Mouse (Mus musculus) kidney, adult 18-20 months (tissue): ENCODE measurements around the gene Eri2.
"Not testable (repeated sequence)": the region's sequence is repeated elsewhere in the genome, so short reads cannot be mapped to it uniquely, and the experiment has no call there.

Experiments used
- DNase-seq: peaks from one replicate; pipeline ENCODE4 v3.0.0; 2021

The Eri2 gene

DNA sequence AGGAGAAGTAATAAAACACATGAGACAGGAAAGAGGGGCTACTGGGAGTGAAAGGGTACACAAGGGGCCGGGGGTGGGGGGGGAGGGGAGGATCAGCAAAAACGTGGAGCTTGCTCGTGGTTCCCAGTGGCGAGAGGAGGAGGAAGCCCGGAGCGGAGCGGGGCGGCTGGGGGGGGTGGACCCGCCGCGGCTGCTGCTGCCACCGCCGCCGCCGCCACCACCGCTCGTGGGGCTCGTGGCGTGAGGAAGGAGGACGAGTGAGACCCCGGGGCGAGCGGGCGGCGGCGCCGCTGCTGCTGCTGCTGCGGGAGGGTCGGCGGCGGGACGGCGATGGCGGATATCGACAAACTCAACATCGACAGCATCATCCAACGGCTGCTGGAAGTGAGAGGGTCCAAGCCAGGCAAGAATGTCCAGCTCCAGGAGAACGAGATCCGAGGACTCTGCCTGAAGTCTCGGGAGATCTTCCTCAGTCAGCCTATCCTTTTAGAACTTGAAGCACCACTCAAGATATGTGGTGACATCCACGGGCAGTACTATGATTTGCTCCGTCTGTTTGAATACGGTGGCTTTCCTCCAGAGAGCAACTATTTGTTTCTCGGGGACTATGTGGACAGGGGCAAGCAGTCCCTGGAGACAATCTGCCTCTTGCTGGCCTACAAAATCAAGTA, 53.9 kb downstream of the Eri2 start:
- not testable (repeated sequence) for DNase-seq

DNA sequence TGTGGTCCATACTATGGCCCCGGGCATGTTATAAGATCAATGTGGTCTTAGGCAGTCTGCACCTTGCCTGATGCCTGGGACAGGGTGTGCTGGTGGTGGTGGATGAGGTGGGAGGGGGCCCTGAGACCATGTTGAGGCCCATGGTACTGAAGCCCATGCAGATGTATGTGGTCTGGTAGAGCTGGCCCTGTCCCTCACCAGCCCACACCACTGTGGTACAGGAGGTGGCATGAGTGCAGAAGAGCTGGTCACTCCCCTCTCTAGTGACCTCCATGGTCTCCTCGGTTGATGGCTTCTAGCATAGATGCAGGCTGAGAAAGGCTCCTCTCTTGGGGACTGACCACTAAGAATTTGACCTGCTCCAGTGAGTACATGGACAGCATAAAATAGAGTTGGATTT, 55.0 kb downstream of the Eri2 start:
- no peak for DNase-seq

DNA sequence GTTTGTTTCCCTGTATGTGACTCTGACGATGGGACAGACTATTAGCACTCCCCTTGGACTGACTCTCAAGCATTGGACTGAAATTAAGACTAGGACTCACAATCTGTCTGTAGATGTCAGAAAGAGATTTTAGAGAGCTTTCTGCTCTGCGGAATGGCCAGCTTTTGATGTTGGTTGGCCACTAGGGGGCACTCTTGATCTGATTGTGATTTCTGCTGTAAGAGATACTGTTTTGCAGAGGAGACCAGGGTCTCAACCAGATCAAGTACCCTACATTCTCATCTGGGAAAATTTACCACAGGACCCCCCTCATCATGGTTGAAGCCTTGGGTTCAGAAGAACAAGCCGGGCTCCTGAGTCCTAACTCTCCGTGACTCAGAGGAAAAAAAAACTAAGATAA, 62.6 kb downstream of the Eri2 start:
- not testable (repeated sequence) for DNase-seq

DNA sequence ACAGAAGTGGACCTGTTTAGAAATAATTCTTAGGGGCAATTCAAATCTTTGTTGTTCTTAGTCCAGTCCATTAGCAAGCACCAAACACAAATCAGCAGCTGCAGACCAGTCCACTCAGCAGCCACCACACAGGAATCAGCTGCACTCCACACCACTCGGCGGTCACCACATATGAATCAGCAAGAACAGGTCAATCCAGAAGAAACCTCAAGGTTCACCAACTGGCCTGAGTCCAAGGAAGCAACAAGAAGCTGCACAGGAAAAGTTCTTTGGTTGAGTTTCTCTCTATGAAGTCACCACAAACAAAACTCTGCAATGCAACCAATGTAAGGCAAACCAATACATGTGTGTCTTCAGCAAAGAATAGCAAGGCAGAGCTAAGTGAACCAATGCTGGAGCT, 66.2 kb downstream of the Eri2 start:
- no peak for DNase-seq

DNA sequence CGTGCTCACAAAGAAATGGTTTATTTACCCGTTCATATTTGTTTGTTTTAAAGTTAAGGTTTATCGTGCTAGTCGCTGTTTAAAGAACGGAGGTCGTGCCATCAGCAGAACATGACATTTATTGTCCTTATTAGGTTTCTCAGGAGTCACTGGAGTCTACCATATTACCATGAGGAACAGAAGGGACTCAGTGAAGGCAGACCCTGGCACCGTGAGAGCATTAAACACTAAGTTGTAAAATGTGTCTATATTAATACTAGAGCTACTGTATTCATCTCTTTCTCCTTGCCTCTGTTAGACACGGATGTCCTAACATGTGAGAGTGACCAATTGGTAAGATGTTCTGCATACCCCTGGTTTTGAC, 72.9 kb downstream of the Eri2 start:
- no peak for DNase-seq

DNA sequence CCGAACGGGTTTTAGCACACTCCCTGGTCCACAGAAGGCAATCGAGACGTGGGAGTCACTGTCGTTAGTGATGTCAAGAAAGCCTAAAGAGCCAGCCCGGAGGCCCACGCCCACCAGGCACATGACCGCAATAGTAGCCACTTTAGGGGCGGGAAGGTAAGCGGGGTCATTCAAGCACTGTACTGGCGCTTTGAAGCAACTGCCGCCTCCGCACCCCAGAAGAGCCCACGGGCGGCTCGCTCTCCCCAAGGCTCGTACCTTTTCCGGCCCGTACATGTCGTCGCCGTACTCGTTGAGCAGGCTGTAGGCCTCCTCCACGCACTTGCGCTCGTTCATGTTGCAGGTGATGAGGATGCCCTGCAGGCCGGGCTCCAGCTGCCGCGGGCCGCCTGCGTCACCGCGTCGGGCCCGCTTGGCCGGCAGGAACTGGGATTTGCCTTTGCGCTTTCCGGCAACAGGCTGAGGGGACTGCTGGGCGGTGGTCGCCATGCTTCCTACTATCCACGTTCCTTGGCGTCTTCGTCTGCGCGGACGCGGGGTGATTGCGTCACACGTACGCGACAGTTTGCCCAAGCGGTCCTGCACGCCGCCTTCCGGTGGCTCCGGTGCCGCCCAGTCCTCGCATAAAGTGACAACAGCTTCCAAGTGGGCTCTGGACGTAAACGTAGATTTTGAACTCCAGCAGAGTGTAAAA, 73.5 kb downstream of the Eri2 start, which contains the start of gene Thumpd1:
Thumpd1 (minus strand) TSS at position 546 of the 694 bp plus-strand sequence.
- peak; percentile 94 for DNase-seq
